8 mouse cellular contexts compared by ENCODE assay signal in the genomic region with DNA sequence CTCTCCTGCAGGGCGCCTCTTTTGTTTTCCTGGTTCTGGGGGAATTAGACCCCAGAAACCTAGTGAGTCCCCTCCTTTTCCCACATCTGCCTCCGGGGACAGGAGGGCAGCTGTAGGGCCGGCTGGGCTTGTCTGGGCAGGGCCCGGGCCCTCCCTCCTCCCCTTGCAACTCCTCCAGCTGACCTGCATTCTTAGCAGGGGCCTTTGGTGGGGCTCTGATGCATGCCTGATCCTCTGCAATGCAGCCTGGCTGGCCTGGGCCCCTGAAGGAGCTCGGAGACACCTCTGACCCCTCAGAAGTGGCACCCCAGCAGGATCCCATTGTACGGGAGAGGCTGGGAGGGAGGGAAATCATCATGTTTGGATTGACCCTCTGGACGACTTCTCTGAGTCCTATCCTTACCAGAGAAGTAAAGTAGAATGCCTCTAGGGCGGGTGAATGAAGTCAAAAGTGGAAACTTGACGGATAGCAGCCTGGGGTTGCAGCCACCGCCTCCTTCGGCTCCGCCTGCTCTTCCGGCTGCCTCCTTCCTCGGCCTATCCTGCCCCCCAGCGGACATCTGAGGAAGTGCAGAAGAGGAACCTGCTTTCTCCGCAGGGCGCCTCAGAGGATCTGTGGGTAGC. TPM values are rescaled to one million over a fixed set of nuclear protein-coding genes. Genes with fewer than 3 reads are reported as not detected.
DNase-seq lines count a peak whose midpoint lies in the region; ATAC-seq and TF ChIP-seq lines count a peak whose summit lies in the region.

No protein-coding gene starts in this region.

- H3K4me3 ChIP-seq in embryonic facial prominence, embryonic 12.5 days = peak overlapping the region; percentile 19
- H3K4me3 ChIP-seq in heart, adult 2 months = peak overlapping the region; percentile 33
- H3K4me3 ChIP-seq in kidney, adult 2 months (ENCODE audit: insufficient read depth, low read depth, low read length) = peak overlapping the region; percentile 25
- peak overlapping the region; percentile 33 for H3K4me3 ChIP-seq in limb, embryonic 13.5 days
- H3K4me3 ChIP-seq in midbrain, embryonic 15.5 days = peak overlapping the region; percentile 19
- peak overlapping the region; percentile 46 for H3K4me3 ChIP-seq in spleen, adult 2 months (ENCODE audit: extremely low read depth, insufficient read depth, insufficient read length)

- peak; percentile 61 for TF ChIP-seq POLR2A in heart, adult 2 months (IDR thresholded peaks at IDR 0.05; ENCODE audit: insufficient read depth, low read depth, low read length)
- TF ChIP-seq POLR2A in kidney, adult 2 months (IDR thresholded peaks at IDR 0.05; ENCODE audit: low read depth, low read length) = no peak
- TF ChIP-seq POLR2A in spleen, adult 2 months (IDR thresholded peaks at IDR 0.05; ENCODE audit: low read depth, low read length) = no peak

- H3K4me2 ChIP-seq in embryonic facial prominence, embryonic 12.5 days (replicated peaks) = peak overlapping the region; percentile 47
- H3K4me2 ChIP-seq in limb, embryonic 13.5 days (replicated peaks) = peak overlapping the region; percentile 71
- peak overlapping the region; percentile 39 for H3K4me2 ChIP-seq in midbrain, embryonic 15.5 days

- H3K79me2 ChIP-seq in heart, adult 2 months (replicated peaks; ENCODE audit: control insufficient read depth, insufficient read depth, low read length) = no peaks in the 10 kb centered on the region

- intact Hi-C loops in heart, adult 2 months (cut with DNase I) = loop anchor here (1.0 to 2.0 kb wide), 2 partner anchors 44 to 109 kb away; a partner anchor contains a TSS

- H3K9me3 ChIP-seq in embryonic facial prominence, embryonic 12.5 days = no peaks in the 10 kb centered on the region
- no peaks in the 10 kb centered on the region for H3K9me3 ChIP-seq in limb, embryonic 13.5 days
- H3K9me3 ChIP-seq in midbrain, embryonic 15.5 days = no peaks in the 10 kb centered on the region

- peaks cover 34% of the 10 kb centered on the region for H3K4me1 ChIP-seq in embryonic facial prominence, embryonic 12.5 days
- H3K4me1 ChIP-seq in heart, adult 2 months (ENCODE audit: control insufficient read depth, insufficient read depth, low read length) = no peaks in the 10 kb centered on the region; the same call in 1 of the 2 replicates
- peaks cover 3% of the 10 kb centered on the region; the same call in 1 of the 2 replicates for H3K4me1 ChIP-seq in kidney, adult 2 months (ENCODE audit: control insufficient read depth, insufficient read depth, low read length)
- H3K4me1 ChIP-seq in limb, embryonic 13.5 days = peaks cover 44% of the 10 kb centered on the region
- peaks cover 32% of the 10 kb centered on the region for H3K4me1 ChIP-seq in midbrain, embryonic 15.5 days
- H3K4me1 ChIP-seq in spleen, adult 2 months (ENCODE audit: control insufficient read depth, insufficient read depth, insufficient read length) = peaks cover 20% of the 10 kb centered on the region

- peak overlapping the region; percentile 29 for H3K9ac ChIP-seq in embryonic facial prominence, embryonic 12.5 days
- H3K9ac ChIP-seq in heart, adult 2 months (ENCODE audit: low read depth, low read length) = peak overlapping the region; percentile 42
- peak overlapping the region; percentile 74 for H3K9ac ChIP-seq in limb, embryonic 13.5 days
- H3K9ac ChIP-seq in midbrain, embryonic 15.5 days = peak overlapping the region; percentile 15; the same call in 1 of the 2 replicates

- peak; percentile 39 for ATAC-seq in embryonic facial prominence, embryonic 12.5 days (ENCODE audit: insufficient number of reproducible peaks, insufficient read depth, low FRiP score, low TSS enrichment)
- ATAC-seq in limb, embryonic 13.5 days (ENCODE audit: low FRiP score, low read depth) = peak; percentile 38
- ATAC-seq in midbrain, embryonic 15.5 days (replicated peaks) = 0 out of 2 replicates have a peak, but pooled peaks have one; percentile 6

- TF ChIP-seq EP300 in heart, adult 2 months (IDR thresholded peaks at IDR 0.05; ENCODE audit: insufficient read depth, low read depth, low read length) = peak; percentile 68; the same call in 1 of the 2 replicates

- no peak; the same call in 1 of the 2 replicates for TF ChIP-seq CTCF in heart, adult 2 months (IDR thresholded peaks at IDR 0.05)
- TF ChIP-seq CTCF in kidney, adult 2 months (conservative IDR thresholded peaks at IDR 0.05; ENCODE audit: insufficient read depth, insufficient read length, low read depth, low read length) = peak; percentile 90
- TF ChIP-seq CTCF in spleen, adult 2 months (IDR thresholded peaks at IDR 0.05; ENCODE audit: extremely low read depth, insufficient read depth, insufficient read length, insufficient replicate concordance) = peak; percentile 94; the same call in 1 of the 2 replicates

- peak; percentile 78 for DNase-seq in 3134 (ENCODE audit: extremely low read depth, insufficient read length, low spot score)
- DNase-seq in adrenal gland, postnatal 25 days = peak; percentile 86
- DNase-seq in heart, adult 2 months = peak; percentile 88
- peak; percentile 89 for DNase-seq in kidney, adult 2 months
- DNase-seq in spleen, adult 2 months (ENCODE audit: low read depth in 1 of 2, low spot score in 2 of 2) = peak; percentile 80 to 90

- peaks cover 46% of the 10 kb centered on the region for H3K27me3 ChIP-seq in embryonic facial prominence, embryonic 12.5 days
- peaks cover 8% of the 10 kb centered on the region; the same call in 1 of the 2 replicates for H3K27me3 ChIP-seq in heart, adult 2 months (ENCODE audit: control insufficient read depth, insufficient read depth, low read length)
- no peaks in the 10 kb centered on the region for H3K27me3 ChIP-seq in kidney, adult 2 months (replicated peaks; ENCODE audit: control insufficient read depth, insufficient read depth, low read length)
- peaks cover 45% of the 10 kb centered on the region for H3K27me3 ChIP-seq in limb, embryonic 13.5 days
- peaks cover 49% of the 10 kb centered on the region for H3K27me3 ChIP-seq in midbrain, embryonic 15.5 days (replicated peaks)
- peaks cover 8% of the 10 kb centered on the region; the same call in 1 of the 2 replicates for H3K27me3 ChIP-seq in spleen, adult 2 months (ENCODE audit: control insufficient read depth, insufficient read depth, low read length)

- H3K27ac ChIP-seq in embryonic facial prominence, embryonic 12.5 days = peak overlapping the region; percentile 55; the same call in 1 of the 2 replicates
- H3K27ac ChIP-seq in heart, adult 2 months = peak overlapping the region; percentile 58
- H3K27ac ChIP-seq in kidney, adult 2 months (ENCODE audit: insufficient read depth, low read depth, low read length) = peak overlapping the region; percentile 46
- peak overlapping the region; percentile 78 for H3K27ac ChIP-seq in limb, embryonic 13.5 days
- H3K27ac ChIP-seq in midbrain, embryonic 15.5 days = no peak overlapping the region
- peak overlapping the region; percentile 26; the same call in 1 of the 2 replicates for H3K27ac ChIP-seq in spleen, adult 2 months (ENCODE audit: insufficient read depth, low read length)

- H3K36me3 ChIP-seq in embryonic facial prominence, embryonic 12.5 days = no peaks in the 10 kb centered on the region
- no peaks in the 10 kb centered on the region for H3K36me3 ChIP-seq in heart, adult 2 months (ENCODE audit: control insufficient read depth, insufficient read depth, low read length)
- H3K36me3 ChIP-seq in kidney, adult 2 months (ENCODE audit: control insufficient read depth, insufficient read depth, low read length) = no peaks in the 10 kb centered on the region
- H3K36me3 ChIP-seq in limb, embryonic 13.5 days = no peaks in the 10 kb centered on the region
- H3K36me3 ChIP-seq in midbrain, embryonic 15.5 days (replicated peaks) = no peaks in the 10 kb centered on the region
- no peaks in the 10 kb centered on the region for H3K36me3 ChIP-seq in spleen, adult 2 months (ENCODE audit: control insufficient read depth, insufficient read depth, low read length)

- WGBS in embryonic facial prominence, embryonic 12.5 days = 0% methylated on average over 17 of the region's 17 CpGs
- WGBS in heart, adult 2 months = 6% methylated on average over 17 of the region's 17 CpGs
- WGBS in kidney, adult 2 months = 8% methylated on average over 17 of the region's 17 CpGs
- WGBS in limb, embryonic 13.5 days = 5% methylated on average over 17 of the region's 17 CpGs
- 1% methylated on average over 17 of the region's 17 CpGs for WGBS in midbrain, embryonic 15.5 days
- WGBS in spleen, adult 2 months = 13% methylated on average over 17 of the region's 17 CpGs

RNA-seq across cellular contexts. Expression of a gene that starts 3.9 kb away (rescaled TPM):
- 12.8 and 22.7 TPM in 2 replicates for total RNA-seq in adrenal gland, postnatal 25 days (2021)
- 30.5 and 30.6 TPM in 2 replicates for polyA plus RNA-seq in embryonic facial prominence, embryonic 12.5 days (2016; fragmentation: Nextera tagmentation; extraction: Ambion mirVana)
- total RNA-seq in heart, adult 2 months (2021) = 10 to 100 TPM; 12.6 TPM
- polyA plus RNA-seq in heart, adult 2 months (2012; rRNA removed) = 13.0 and 16.3 TPM in 2 replicates
- 104 and 112 TPM in 2 replicates for polyA plus RNA-seq in kidney, adult 2 months (2012; rRNA removed)
- polyA plus RNA-seq in limb, embryonic 13.5 days (2015; fragmentation: Nextera tagmentation; extraction: Ambion mirVana) = 27.2 and 27.7 TPM in 2 replicates
- 15.0 and 16.4 TPM in 2 replicates for polyA plus RNA-seq in midbrain, embryonic 15.5 days (2015; fragmentation: Nextera tagmentation; extraction: Ambion mirVana)
- polyA plus RNA-seq in spleen, adult 2 months (2012; rRNA removed) = 10.0 and 12.3 TPM in 2 replicates

RNA-seq across cellular contexts. Expression of a gene that starts 12.6 kb away (rescaled TPM):
- total RNA-seq in adrenal gland, postnatal 25 days (2021) = 0.33 and 0.39 TPM in 2 replicates
- polyA plus RNA-seq in embryonic facial prominence, embryonic 12.5 days (2016; fragmentation: Nextera tagmentation; extraction: Ambion mirVana) = 1.3 and 2.2 TPM in 2 replicates
- under 1 TPM; 0.11 to 0.21 TPM for total RNA-seq in heart, adult 2 months (2021)
- 0.21 and 0.23 TPM in 2 replicates for polyA plus RNA-seq in heart, adult 2 months (2012; rRNA removed)
- 0.91 and 0.95 TPM in 2 replicates for polyA plus RNA-seq in kidney, adult 2 months (2012; rRNA removed)
- polyA plus RNA-seq in limb, embryonic 13.5 days (2015; fragmentation: Nextera tagmentation; extraction: Ambion mirVana) = 3.6 and 4.3 TPM in 2 replicates
- polyA plus RNA-seq in midbrain, embryonic 15.5 days (2015; fragmentation: Nextera tagmentation; extraction: Ambion mirVana) = 0.37 TPM in 1 of 2 replicates, not detected in the other
- polyA plus RNA-seq in spleen, adult 2 months (2012; rRNA removed) = 0.57 and 0.82 TPM in 2 replicates

RNA-seq across cellular contexts. Expression of a gene that starts 15.4 kb away (rescaled TPM):
- total RNA-seq in adrenal gland, postnatal 25 days (2021) = 1.0 and 1.4 TPM in 2 replicates
- 0.87 and 0.89 TPM in 2 replicates for polyA plus RNA-seq in embryonic facial prominence, embryonic 12.5 days (2016; fragmentation: Nextera tagmentation; extraction: Ambion mirVana)
- under 1 TPM in 1 of 2 experiments, not detected in 1; 0.18 TPM for total RNA-seq in heart, adult 2 months (2021)
- 0.50 and 1.0 TPM in 2 replicates for polyA plus RNA-seq in heart, adult 2 months (2012; rRNA removed)
- polyA plus RNA-seq in kidney, adult 2 months (2012; rRNA removed) = 1.9 and 2.5 TPM in 2 replicates
- polyA plus RNA-seq in limb, embryonic 13.5 days (2015; fragmentation: Nextera tagmentation; extraction: Ambion mirVana) = 0.92 and 0.98 TPM in 2 replicates
- polyA plus RNA-seq in midbrain, embryonic 15.5 days (2015; fragmentation: Nextera tagmentation; extraction: Ambion mirVana) = 3.4 and 3.8 TPM in 2 replicates
- 0.06 TPM in 1 of 2 replicates, not detected in the other for polyA plus RNA-seq in spleen, adult 2 months (2012; rRNA removed)

RNA-seq across cellular contexts. Expression of a gene that starts 15.5 kb away (rescaled TPM):
- 117 and 129 TPM in 2 replicates for total RNA-seq in adrenal gland, postnatal 25 days (2021)
- 79.9 and 81.6 TPM in 2 replicates for polyA plus RNA-seq in embryonic facial prominence, embryonic 12.5 days (2016; fragmentation: Nextera tagmentation; extraction: Ambion mirVana)
- total RNA-seq in heart, adult 2 months (2021) = 10 to 100 TPM; 76.4 to 87.2 TPM
- 91.4 and 98.6 TPM in 2 replicates for polyA plus RNA-seq in heart, adult 2 months (2012; rRNA removed)
- 137 and 138 TPM in 2 replicates for polyA plus RNA-seq in kidney, adult 2 months (2012; rRNA removed)
- polyA plus RNA-seq in limb, embryonic 13.5 days (2015; fragmentation: Nextera tagmentation; extraction: Ambion mirVana) = 81.9 and 83.2 TPM in 2 replicates
- polyA plus RNA-seq in midbrain, embryonic 15.5 days (2015; fragmentation: Nextera tagmentation; extraction: Ambion mirVana) = 54.5 and 60.2 TPM in 2 replicates
- polyA plus RNA-seq in spleen, adult 2 months (2012; rRNA removed) = 57.6 and 58.1 TPM in 2 replicates

RNA-seq across cellular contexts. Expression of a gene that starts 24.6 kb away (rescaled TPM):
- total RNA-seq in adrenal gland, postnatal 25 days (2021) = 18.9 TPM in 2 replicates
- polyA plus RNA-seq in embryonic facial prominence, embryonic 12.5 days (2016; fragmentation: Nextera tagmentation; extraction: Ambion mirVana) = 7.9 and 10.8 TPM in 2 replicates
- total RNA-seq in heart, adult 2 months (2021) = 1 to 10 TPM; 4.1 to 4.4 TPM
- polyA plus RNA-seq in heart, adult 2 months (2012; rRNA removed) = 5.0 and 7.0 TPM in 2 replicates
- 9.0 and 9.1 TPM in 2 replicates for polyA plus RNA-seq in kidney, adult 2 months (2012; rRNA removed)
- 8.9 and 10.1 TPM in 2 replicates for polyA plus RNA-seq in limb, embryonic 13.5 days (2015; fragmentation: Nextera tagmentation; extraction: Ambion mirVana)
- polyA plus RNA-seq in midbrain, embryonic 15.5 days (2015; fragmentation: Nextera tagmentation; extraction: Ambion mirVana) = 12.8 and 14.1 TPM in 2 replicates
- polyA plus RNA-seq in spleen, adult 2 months (2012; rRNA removed) = 19.1 and 23.4 TPM in 2 replicates

Comparison
In these comparisons a context has a peak if more than half of its experiments do, and no peak if none do; other contexts are left out.
1. H3K9ac ChIP-seq: peak in every context shown above with its lines; median percentile 74 in limb, embryonic 13.5 days; 42 in heart, adult 2 months; 29 in embryonic facial prominence, embryonic 12.5 days; 15 in midbrain, embryonic 15.5 days.